Mouse (Mus musculus) gastrocnemius, postnatal 14 days (tissue): ENCODE measurements around the gene Rspo1. TPM values are rescaled to one million over a fixed set of nuclear protein-coding genes. Genes with fewer than 3 reads are reported as not detected.

Experiments used
- DNase-seq: peaks from one replicate; pipeline ENCODE4 v3.0.0; 2021; ENCODE audit warnings: mixed read lengths
- intact Hi-C: fragments of 180-260 bp; cut with DNase I; formaldehyde crosslinking; loops from one replicate; pipeline ENCODE4 v1.15.1; 2025; ENCODE audit warnings: low total_unique reads
- total RNA-seq, 2 experiments: library from RNA; stranded (reverse); gene quantifications; 2 replicates each; pipeline ENCODE4 v1.2.3; 2021

Gene Rspo1
- total RNA-seq, 2 experiments from 2014 or later: 0.33 TPM; not detected in 1

- peak; percentile 31 for DNase-seq
- intact Hi-C loops: no loop called here
These were observed 29.8 kb downstream of the Rspo1 start, which contains the start of gene Gnl2 for GRCm38 (mm10) chr4:125015806-125016635. Gnl2 (plus strand) TSS chr4:125016585.

GRCm38 (mm10) chr4:125017431-125017830 is 31.2 kb downstream of the Rspo1 start:
- DNase-seq: no peak
- intact Hi-C loops: no loop called here

GRCm38 (mm10) chr4:125020780-125021538 is 34.7 kb downstream of the Rspo1 start:
- intact Hi-C loops: no loop called here
- DNase-seq: no peak

GRCm38 (mm10) chr4:125029891-125030614 is 43.8 kb downstream of the Rspo1 start:
- DNase-seq: peak; percentile 94
- intact Hi-C loops: no loop called here

GRCm38 (mm10) chr4:125034341-125034740 is 48.1 kb downstream of the Rspo1 start:
- no peak for DNase-seq
- intact Hi-C loops: no loop called here

GRCm38 (mm10) chr4:125044454-125044853 is 58.2 kb downstream of the Rspo1 start:
- intact Hi-C loops: no loop called here
- no peak for DNase-seq

- intact Hi-C loops: loop anchor here (5.0 kb wide), 1 partner anchor 113 kb away; no protein-coding TSS in a partner anchor
- no peak for DNase-seq
These were observed 69.2 kb downstream of the Rspo1 start for GRCm38 (mm10) chr4:125055385-125055784.

- intact Hi-C loops: loop anchor here (5.0 kb wide), 1 partner anchor 114 kb away; no protein-coding TSS in a partner anchor
These were observed 70.2 kb downstream of the Rspo1 start for GRCm38 (mm10) chr4:125056476-125056875.

GRCm38 (mm10) chr4:125057273-125057672 is 71.0 kb downstream of the Rspo1 start:
- no peak for DNase-seq
- intact Hi-C loops: loop anchor here (5.0 kb wide), 1 partner anchor 115 kb away; no protein-coding TSS in a partner anchor

More at GRCm38 (mm10) chr4:125056476-125056875, 70.2 kb downstream of the Rspo1 start:
- DNase-seq: no peak

GRCm38 (mm10) chr4:125058033-125058432 is 71.8 kb downstream of the Rspo1 start:
- intact Hi-C loops: loop anchor here (5.0 kb wide), 1 partner anchor 116 kb away; no protein-coding TSS in a partner anchor
- DNase-seq: no peak

Other genes with a start within 250 kb of the Rspo1 start
- 1 to 10 TPM; 8.7 to 9.4 TPM for gene Inpp5b, start 244.6 kb upstream of the Rspo1 start, total RNA-seq
- 10 to 100 TPM in 1 of 2 experiments, 1 to 10 TPM in 1; 8.0 to 10.7 TPM for gene Mtf1, start 184.3 kb upstream of the Rspo1 start, total RNA-seq
- gene Yrdc, start 135.8 kb upstream of the Rspo1 start, total RNA-seq: 1 to 10 TPM; 7.9 to 8.4 TPM
- 10 to 100 TPM; 20.2 to 21.4 TPM for gene 1110065P20Rik, start 135.2 kb upstream of the Rspo1 start, total RNA-seq
- under 1 TPM; 0.16 TPM for gene Maneal, start 124.3 kb upstream of the Rspo1 start, total RNA-seq
- gene Epha10, start 105.5 kb upstream of the Rspo1 start, total RNA-seq: not detected
- gene 9930104L06Rik, start 49.4 kb upstream of the Rspo1 start, total RNA-seq: 1 to 10 TPM; 5.9 to 7.3 TPM
- gene Cdca8, start 47.1 kb upstream of the Rspo1 start, total RNA-seq: 1 to 10 TPM; 3.8 to 4.0 TPM
- 10 to 100 TPM; 27.2 to 29.3 TPM for gene Gnl2, start 30.2 kb downstream of the Rspo1 start, total RNA-seq
- gene Dnali1, start 79.3 kb downstream of the Rspo1 start, total RNA-seq: not detected
- gene Snip1, start 80.2 kb downstream of the Rspo1 start, total RNA-seq: 1 to 10 TPM; 5.6 to 5.8 TPM
- 10 to 100 TPM in 1 of 2 experiments, 1 to 10 TPM in 1; 8.4 to 10.1 TPM for gene Meaf6, start 98.7 kb downstream of the Rspo1 start, total RNA-seq
- gene Zc3h12a, start 141.4 kb downstream of the Rspo1 start, total RNA-seq: 1 to 10 TPM; 1.5 to 2.5 TPM